Mouse (Mus musculus): ENCODE data around the gene St6galnac3.

DNA sequence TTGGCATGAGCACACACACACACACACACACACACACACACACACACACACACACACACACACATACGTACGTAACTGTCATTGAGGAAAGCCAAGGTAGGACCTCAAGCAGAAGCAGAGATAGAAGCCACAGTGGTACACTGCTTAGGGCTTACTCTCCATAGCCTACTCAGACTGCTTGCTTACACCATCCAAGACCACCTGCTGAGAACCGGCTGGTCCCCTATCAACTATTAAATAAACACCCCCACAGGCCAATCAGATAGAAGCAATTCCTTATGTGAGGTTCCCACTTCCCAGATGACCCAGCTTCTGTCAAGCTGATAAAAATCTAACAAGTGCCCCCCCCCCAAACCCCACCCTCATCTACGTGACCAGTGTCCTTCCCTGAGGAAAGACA lies 330.2 kb downstream of the St6galnac3 start:
- TF ChIP-seq CTCF (IDR thresholded peaks at IDR 0.05; ENCODE audit: control insufficient read depth, insufficient read depth, insufficient read length) (no peak), CEBPB (IDR thresholded peaks at IDR 0.05; ENCODE audit: low read depth) (no peak), MAX (IDR thresholded peaks at IDR 0.05) (no peak), USF1 (IDR thresholded peaks at IDR 0.05; ENCODE audit: low read depth) (no peak), MYOD1 (IDR thresholded peaks at IDR 0.05; ENCODE audit: control insufficient read depth, insufficient read length, low read depth) (no peak), MYOG (IDR thresholded peaks at IDR 0.05; ENCODE audit: control insufficient read depth, extremely low read depth, insufficient read length) (no peak)
